Mouse (Mus musculus): ENCODE results near the gene Arl13a. TPM values are rescaled to one million over a fixed set of nuclear protein-coding genes. Genes with fewer than 3 reads are reported as not detected.

Gene Arl13a
- under 1 TPM in 1 of 2 experiments, not detected in 1; 0.24 TPM for polyA plus RNA-seq (2017; shearing (Covaris generic))

GRCm38 (mm10) chrX:134187201-134187600 lies at the start of gene Arl13a:
Gene Arl13a (plus strand): TSS chrX:134187501.

GRCm38 (mm10) chrX:134162043-134162720 lies 25.1 kb upstream of the Arl13a start, which contains the start of gene Xkrx:
Gene Xkrx (minus strand): TSS chrX:134162076.

GRCm38 (mm10) chrX:134221856-134222255 lies 34.6 kb downstream of the Arl13a start, which contains the start of gene Nox1:
Gene Nox1 (minus strand): TSS chrX:134221956.

Other genes with a start within 250 kb of the Arl13a start
- gene Sytl4, start 205.7 kb upstream of the Arl13a start, polyA plus RNA-seq (2017; shearing (Covaris generic)) = under 1 TPM; 0.20 to 0.89 TPM
- gene Cstf2, start 128.3 kb upstream of the Arl13a start, polyA plus RNA-seq (2017; shearing (Covaris generic)) = 10 to 100 TPM; 41.8 to 45.8 TPM
- 1 to 10 TPM; 1.6 to 2.0 TPM for gene Xkrx, start 25.4 kb upstream of the Arl13a start, polyA plus RNA-seq (2017; shearing (Covaris generic))
- 1 to 10 TPM in 1 of 2 experiments, under 1 TPM in 1; 0.75 to 1.4 TPM for gene Nox1, start 34.5 kb downstream of the Arl13a start, polyA plus RNA-seq (2017; shearing (Covaris generic))
- gene Trmt2b, start 89.5 kb downstream of the Arl13a start, polyA plus RNA-seq (2017; shearing (Covaris generic)) = 10 to 100 TPM; 27.6 to 34.6 TPM
- gene Tmem35a, start 107.7 kb downstream of the Arl13a start, polyA plus RNA-seq (2017; shearing (Covaris generic)) = under 1 TPM in 1 of 2 experiments, not detected in 1; 0.16 TPM
- gene Cenpi, start 120.6 kb downstream of the Arl13a start, polyA plus RNA-seq (2017; shearing (Covaris generic)) = 1 to 10 TPM in 1 of 2 experiments, not detected in 1; 1.1 TPM
- gene Drp2, start 217.1 kb downstream of the Arl13a start, polyA plus RNA-seq (2017; shearing (Covaris generic)) = under 1 TPM in 1 of 2 experiments, not detected in 1; 0.20 TPM